Mouse (Mus musculus): ENCODE data around the gene Ebf3.

The Ebf3 gene

GRCm38 (mm10) chr7:137313904-137314691 is at the start of gene Ebf3:
Gene Ebf3 (minus strand): TSS chr7:137314445.
- peak; percentile 82 to 87 for DNase-seq

GRCm38 (mm10) chr7:137346860-137347259 is 32.6 kb upstream of the Ebf3 start:
- peak in 1 of 2 experiments; percentile 47 for DNase-seq

GRCm38 (mm10) chr7:137346068-137346467 is 31.8 kb upstream of the Ebf3 start:
- DNase-seq = peak in 1 of 2 experiments; percentile 52

- no peak for DNase-seq
Measured at GRCm38 (mm10) chr7:137333951-137334350, 19.7 kb upstream of the Ebf3 start.

GRCm38 (mm10) chr7:137322926-137323325 is 8.7 kb upstream of the Ebf3 start:
- DNase-seq = no peak

- DNase-seq = no peak
Measured at GRCm38 (mm10) chr7:137321961-137322784, 7.9 kb upstream of the Ebf3 start.

- peak; percentile 76 to 77 for DNase-seq
Measured at GRCm38 (mm10) chr7:137321141-137321813, 7.0 kb upstream of the Ebf3 start.

- DNase-seq = no peak
Measured at GRCm38 (mm10) chr7:137320320-137320719, 6.1 kb upstream of the Ebf3 start.

GRCm38 (mm10) chr7:137318924-137319885 is 5.0 kb upstream of the Ebf3 start:
- DNase-seq = peak; percentile 61 to 69

GRCm38 (mm10) chr7:137318383-137318775 is 4.1 kb upstream of the Ebf3 start:
- DNase-seq = no peak

- no peak for DNase-seq
Measured at GRCm38 (mm10) chr7:137317659-137318382, 3.6 kb upstream of the Ebf3 start.

GRCm38 (mm10) chr7:137316926-137317658 is 2.8 kb upstream of the Ebf3 start:
- no peak for DNase-seq

GRCm38 (mm10) chr7:137316181-137316925 is 2.1 kb upstream of the Ebf3 start:
- DNase-seq = no peak

GRCm38 (mm10) chr7:137315544-137315940 is 1.3 kb upstream of the Ebf3 start:
- no peak for DNase-seq

GRCm38 (mm10) chr7:137314710-137315543 is 682 bp upstream of the Ebf3 start:
- no peak for DNase-seq

- peak; percentile 37 to 45 for DNase-seq
Measured at GRCm38 (mm10) chr7:137313183-137313903, 902 bp downstream of the Ebf3 start.

- DNase-seq = peak in 1 of 2 experiments; percentile 33
Measured at GRCm38 (mm10) chr7:137312933-137313182, 1.4 kb downstream of the Ebf3 start.

- DNase-seq = no peak
Measured at GRCm38 (mm10) chr7:137312166-137312932, 1.9 kb downstream of the Ebf3 start.

Measured in lung, postnatal 4 days (tissue).